Mouse (Mus musculus) intestine, embryonic 15.5 days (tissue): ENCODE measurements around the gene Klhl36. TPM values are rescaled to one million over a fixed set of nuclear protein-coding genes. Genes with fewer than 3 reads are reported as not detected.
A peak's percentile ranks its signal among the peaks of the same experiment; 100 is the strongest.
"Not testable (repeated sequence)": the region's sequence is repeated elsewhere in the genome, so short reads cannot be mapped to it uniquely, and the experiment has no call there.

Experiments used
- ATAC-seq: fragments of 200-750 bp; cut with Nextera tagmentation; 2 replicates; pipeline ENCODE4 v1.8.0; 2017; ENCODE audit warnings: moderate TSS enrichment, moderate library complexity
- H3K27ac ChIP-seq: fragments of 300-500 bp; sonication (generic); 2 replicates; pipeline ENCODE4 v1.5.1; 2015; ENCODE audit warnings: mild to moderate bottlenecking, inconsistent platforms
- H3K27me3 ChIP-seq: fragments of 300-500 bp; sonication (generic); replicated peaks from 2 replicates; pipeline ENCODE4 v1.6.1; 2015; ENCODE audit warnings: inconsistent platforms
- H3K36me3 ChIP-seq: fragments of 300-500 bp; sonication (generic); 2 replicates; pipeline ENCODE4 v1.6.1; 2015; ENCODE audit warnings: inconsistent platforms
- H3K4me1 ChIP-seq: fragments of 300-500 bp; sonication (generic); replicated peaks from 2 replicates; pipeline ENCODE4 v1.6.1; 2015; ENCODE audit warnings: inconsistent platforms
- H3K4me2 ChIP-seq: fragments of 300-500 bp; sonication (generic); replicated peaks from 2 replicates; pipeline ENCODE4 v1.6.1; 2015; ENCODE audit warnings: mild to moderate bottlenecking, inconsistent platforms
- H3K4me3 ChIP-seq: fragments of 300-500 bp; sonication (generic); replicated peaks from 2 replicates; pipeline ENCODE4 v1.5.1; 2015; ENCODE audit warnings: inconsistent platforms
- H3K9ac ChIP-seq: fragments of 300-500 bp; sonication (generic); 2 replicates; pipeline ENCODE4 v1.6.1; 2015; ENCODE audit warnings: inconsistent platforms
- H3K9me3 ChIP-seq: fragments of 300-500 bp; sonication (generic); 2 replicates; pipeline ENCODE4 v1.6.1; 2016; ENCODE audit warnings: inconsistent platforms
- WGBS: fragments of 180-500 bp; shearing (Covaris S2); methylation state at CpG from one replicate; pipeline ENCODE4 v1.1.7; 2015; 5-methylcytosine and 5-hydroxymethylcytosine counted together
- polyA plus RNA-seq: library from polyadenylated mRNA; unstranded; fragments of >200 nt; fragmentation: Nextera tagmentation; extraction: Ambion mirVana; gene quantifications from 2 replicates; pipeline ENCODE4 v1.2.1, GENCODE M21; 2015

The Klhl36 gene
- polyA plus RNA-seq, 1 experiment from 2014 or later = 12.4 TPM

DNA sequence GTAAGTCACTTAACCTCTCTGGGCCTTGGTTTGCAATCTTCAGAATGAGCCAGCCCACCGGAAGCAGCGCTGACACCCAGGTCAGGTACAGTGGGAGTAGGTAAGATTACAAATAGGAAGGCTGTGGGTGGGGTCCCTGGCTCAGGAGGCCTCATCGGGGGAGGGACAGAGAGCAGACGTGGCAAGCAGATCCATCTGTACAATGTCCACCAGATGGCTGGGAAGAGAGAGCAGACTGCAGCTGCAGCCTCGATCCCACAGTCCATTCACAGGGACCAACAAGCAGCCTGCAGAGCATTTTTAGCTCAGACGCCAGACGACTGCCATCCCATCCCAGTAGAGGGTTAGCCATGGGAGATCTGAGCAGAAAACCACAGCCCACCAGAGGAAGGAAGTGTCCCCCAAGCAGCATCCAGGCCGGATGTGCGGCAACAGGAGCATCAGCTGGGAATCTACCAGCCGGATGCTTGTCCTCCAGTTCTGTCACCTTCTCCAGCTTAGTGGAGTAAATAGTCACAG, 24.5 kb upstream of the Klhl36 start:
- Histone ChIP-seq H3K4me3 (peak overlapping the region; percentile 82), H3K9me3 (no peaks in the 10 kb centered on the region), H3K36me3 (no peaks in the 10 kb centered on the region), H3K4me2 (peak overlapping the region; percentile 81), H3K27ac (peak overlapping the region; percentile 64), H3K27me3 (no peaks in the 10 kb centered on the region), H3K9ac (peak overlapping the region; percentile 29), H3K4me1 (peaks cover 50% of the 10 kb centered on the region)
- no peak for ATAC-seq
- WGBS = 24% methylated on average over 10 of the region's 10 CpGs

DNA sequence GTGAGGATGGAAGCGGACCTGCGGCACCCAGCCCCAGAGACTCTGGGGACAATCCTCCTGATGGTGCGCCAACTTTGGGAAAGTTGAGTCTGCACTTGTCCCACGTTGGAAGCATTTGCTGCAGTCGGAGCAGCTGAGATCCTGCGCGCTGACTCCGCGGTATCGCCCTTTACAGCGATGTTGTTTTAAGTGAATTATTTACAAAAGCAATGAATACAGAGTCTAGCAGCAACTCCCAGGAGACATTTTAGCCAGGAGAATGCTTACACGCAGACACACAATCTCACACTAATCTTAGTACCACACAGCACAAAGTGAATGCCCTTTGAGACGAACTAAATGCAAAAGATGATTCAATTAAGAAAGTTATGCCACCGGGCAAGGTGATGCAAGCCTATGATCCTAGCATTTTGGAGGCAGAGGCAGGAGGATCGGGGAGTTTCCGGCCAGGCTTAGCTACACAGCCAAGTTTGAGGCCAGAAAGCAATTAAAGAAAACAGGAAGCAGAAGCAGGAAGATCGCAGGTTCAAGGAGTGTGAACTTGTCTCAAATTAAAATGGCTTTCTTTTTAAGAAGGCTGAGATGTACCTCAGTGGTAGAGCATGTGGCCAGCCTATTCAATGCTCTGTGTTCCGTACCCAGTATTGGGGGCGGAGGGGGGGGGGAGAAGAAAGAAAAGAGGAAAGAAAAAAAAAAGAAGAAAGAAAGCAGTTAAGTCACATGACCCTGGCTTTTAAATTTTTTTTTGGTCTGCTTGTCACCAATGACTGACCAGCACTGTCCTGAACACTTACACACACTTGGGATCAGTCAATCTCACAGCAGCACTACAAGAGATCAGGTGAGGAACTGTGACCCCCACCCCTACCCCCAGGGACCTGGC, 23.7 kb upstream of the Klhl36 start:
- WGBS = 45% methylated on average over 19 of the region's 19 CpGs
- peak overlapping the region; percentile 81 for H3K4me2 ChIP-seq
- peak overlapping the region; percentile 82 for H3K4me3 ChIP-seq
- no peaks in the 10 kb centered on the region for H3K36me3 ChIP-seq
- H3K27me3 ChIP-seq = no peaks in the 10 kb centered on the region
- no peak for ATAC-seq
- no peaks in the 10 kb centered on the region for H3K9me3 ChIP-seq
- peak overlapping the region; percentile 90 for H3K9ac ChIP-seq
- peaks cover 43% of the 10 kb centered on the region for H3K4me1 ChIP-seq
- peak overlapping the region; percentile 83 for H3K27ac ChIP-seq

DNA sequence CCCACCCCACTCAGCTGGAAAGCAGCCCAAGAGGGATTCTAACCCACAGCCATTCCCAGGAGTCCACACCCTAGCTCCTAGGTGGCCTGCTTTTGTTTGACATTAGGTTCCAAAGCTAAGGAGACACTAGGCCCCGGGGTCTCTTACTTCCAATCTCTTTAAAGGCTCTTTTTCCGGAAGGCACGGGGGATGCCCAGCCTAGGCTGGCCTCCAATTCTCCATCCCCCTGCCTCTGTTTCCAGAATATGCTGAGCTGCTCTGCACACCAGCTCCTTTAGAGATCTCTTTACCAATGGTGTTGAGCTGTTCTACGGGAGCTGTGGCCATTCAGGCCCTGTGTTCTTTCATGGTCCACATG, 23.1 kb upstream of the Klhl36 start:
- 56% methylated on average over 4 of the region's 4 CpGs for WGBS
- no peaks in the 10 kb centered on the region for H3K27me3 ChIP-seq
- peak overlapping the region; percentile 83 for H3K27ac ChIP-seq
- ATAC-seq = no peak
- no peaks in the 10 kb centered on the region for H3K36me3 ChIP-seq
- H3K4me1 ChIP-seq = peaks cover 40% of the 10 kb centered on the region
- H3K4me3 ChIP-seq = peak overlapping the region; percentile 82
- H3K9ac ChIP-seq = peak overlapping the region; percentile 90
- no peaks in the 10 kb centered on the region for H3K9me3 ChIP-seq
- peak overlapping the region; percentile 81 for H3K4me2 ChIP-seq

DNA sequence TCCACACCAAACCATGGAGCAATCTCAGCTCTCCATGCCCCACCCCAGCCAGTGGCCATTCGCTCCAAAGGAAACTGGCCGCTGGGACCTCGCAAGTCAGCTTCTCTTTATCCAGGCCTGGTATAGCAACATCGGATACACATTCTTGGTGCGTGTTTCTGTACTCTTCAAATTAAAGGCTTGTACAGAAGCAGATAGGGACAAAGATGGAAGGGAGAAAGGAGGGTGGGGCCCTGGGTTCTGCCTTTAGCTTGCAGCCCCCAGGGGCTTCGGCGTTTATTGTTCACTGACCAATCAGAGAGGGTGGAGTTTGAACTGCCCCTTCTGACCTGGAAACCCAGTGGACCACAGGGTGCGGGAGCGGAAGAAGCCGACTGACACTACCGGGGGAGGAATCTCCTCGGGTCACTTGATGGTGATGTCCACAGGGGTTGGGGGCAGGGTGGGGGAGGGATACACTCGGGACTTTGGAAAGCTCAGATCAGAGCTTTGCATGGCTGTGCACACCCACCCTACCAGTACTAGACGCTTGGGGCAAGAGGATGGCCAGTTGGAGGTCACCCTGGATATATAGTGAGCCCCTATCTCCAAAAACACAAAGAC, 22.5 kb upstream of the Klhl36 start:
- Histone ChIP-seq H3K9ac (peak overlapping the region; percentile 90), H3K27me3 (no peaks in the 10 kb centered on the region), H3K9me3 (no peaks in the 10 kb centered on the region), H3K4me2 (peak overlapping the region; percentile 81), H3K4me1 (peaks cover 40% of the 10 kb centered on the region), H3K27ac (peak overlapping the region; percentile 83), H3K4me3 (peak overlapping the region; percentile 82), H3K36me3 (no peaks in the 10 kb centered on the region)
- ATAC-seq = no peak
- 9% methylated on average over 14 of the region's 14 CpGs for WGBS

DNA sequence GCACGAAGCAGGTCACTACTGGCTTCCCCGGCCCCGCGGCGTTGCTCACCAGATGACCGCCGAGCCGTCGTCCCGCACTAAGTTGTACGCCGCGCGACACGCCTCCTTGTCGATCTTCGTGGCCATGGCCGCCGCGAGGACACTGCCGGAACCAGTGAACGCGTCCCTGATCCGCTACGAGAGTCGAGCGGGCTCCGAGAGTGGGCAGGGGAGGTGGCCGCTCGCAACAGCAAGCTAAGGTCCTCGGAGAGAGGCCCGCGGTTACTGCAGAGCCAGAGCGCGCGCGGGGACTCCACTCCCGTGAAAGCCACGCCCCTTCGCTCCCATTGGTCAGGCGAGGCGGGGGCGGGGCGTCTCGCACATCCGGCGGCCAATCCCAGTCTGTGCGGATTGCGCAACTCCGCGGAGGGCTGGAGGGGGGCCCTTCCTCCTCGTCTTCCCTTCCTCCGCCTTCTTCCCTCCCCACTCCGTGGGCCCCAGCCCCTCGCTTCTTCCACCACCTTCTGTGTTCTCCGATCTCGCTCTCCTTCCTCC, 21.7 kb upstream of the Klhl36 start, which contains the start of gene Cotl1:
Gene Cotl1 (minus strand): TSS at position 270 of the 534 bp plus-strand sequence.
- H3K9me3 ChIP-seq = no peaks in the 10 kb centered on the region
- H3K4me2 ChIP-seq = peak within 1 kb of the TSS; percentile 81
- no peaks in the 10 kb centered on the region for H3K36me3 ChIP-seq
- peak within 1 kb of the TSS; percentile 90 for H3K9ac ChIP-seq
- H3K27me3 ChIP-seq = no peaks in the 10 kb centered on the region
- under 1% methylated on average over 57 of the region's 57 CpGs for WGBS
- peak; percentile 91 for ATAC-seq
- H3K4me1 ChIP-seq = peaks cover 34% of the 10 kb centered on the region
- H3K27ac ChIP-seq = peak within 1 kb of the TSS; percentile 87
- peak within 1 kb of the TSS; percentile 82 for H3K4me3 ChIP-seq

DNA sequence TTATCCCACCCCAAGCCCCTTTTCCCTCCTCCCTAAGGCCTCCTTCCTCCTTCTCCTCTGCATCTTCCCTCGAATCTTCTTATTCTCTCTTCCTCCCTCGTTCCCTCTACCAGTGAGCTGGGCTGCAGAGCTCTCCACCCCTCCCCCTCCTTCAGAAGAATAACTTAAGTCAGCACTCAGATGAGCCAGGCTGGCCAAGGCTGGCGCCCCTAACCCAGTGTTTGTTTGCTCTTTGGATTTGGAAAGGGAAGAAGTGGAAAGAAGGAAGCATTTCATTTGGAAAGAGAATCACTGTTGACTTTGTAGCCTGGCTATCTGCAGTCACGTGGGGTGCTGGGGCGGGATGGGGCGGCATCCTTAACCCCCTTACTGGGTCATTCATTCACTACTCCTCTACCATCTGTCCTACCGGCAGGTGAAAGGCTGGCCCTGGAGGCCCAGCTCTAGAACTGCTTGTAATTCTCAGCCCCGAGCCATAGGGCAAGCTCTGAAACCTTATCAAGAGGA, 21.1 kb upstream of the Klhl36 start:
- Histone ChIP-seq H3K9ac (peak overlapping the region; percentile 52), H3K4me2 (peak overlapping the region; percentile 81), H3K9me3 (no peaks in the 10 kb centered on the region), H3K36me3 (no peaks in the 10 kb centered on the region), H3K27ac (peak overlapping the region; percentile 87), H3K4me1 (peaks cover 33% of the 10 kb centered on the region), H3K4me3 (peak overlapping the region; percentile 82), H3K27me3 (no peaks in the 10 kb centered on the region)
- peak; percentile 75 for ATAC-seq
- 6% methylated on average over 8 of the region's 8 CpGs for WGBS

DNA sequence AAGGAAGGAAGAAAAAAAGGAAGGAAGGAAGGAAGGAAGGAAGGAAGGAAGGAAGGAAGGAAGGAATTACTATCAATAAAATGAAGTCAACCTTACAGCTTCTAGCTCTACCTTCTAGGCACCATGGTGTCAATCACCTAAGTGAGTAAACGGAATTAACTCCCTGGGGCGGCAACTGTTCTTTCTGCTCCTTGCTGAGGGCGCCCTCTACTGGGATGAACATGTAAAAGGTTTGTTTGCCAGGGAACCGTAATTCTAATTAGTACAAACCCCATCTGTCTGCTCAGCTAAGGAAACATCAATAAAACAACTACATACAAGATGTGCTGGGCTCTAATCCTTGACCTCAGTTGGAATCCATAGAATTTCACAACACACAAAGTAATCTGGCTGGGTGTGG, 18.6 kb upstream of the Klhl36 start:
- Histone ChIP-seq H3K9ac (no peak overlapping the region), H3K4me1 (peaks cover 12% of the 10 kb centered on the region), H3K36me3 (no peaks in the 10 kb centered on the region), H3K4me2 (no peak overlapping the region), H3K4me3 (no peak overlapping the region), H3K27me3 (no peaks in the 10 kb centered on the region), H3K27ac (no peak overlapping the region), H3K9me3 (no peaks in the 10 kb centered on the region)
- 4% methylated on average over 4 of the region's 4 CpGs for WGBS
- ATAC-seq = no peak

DNA sequence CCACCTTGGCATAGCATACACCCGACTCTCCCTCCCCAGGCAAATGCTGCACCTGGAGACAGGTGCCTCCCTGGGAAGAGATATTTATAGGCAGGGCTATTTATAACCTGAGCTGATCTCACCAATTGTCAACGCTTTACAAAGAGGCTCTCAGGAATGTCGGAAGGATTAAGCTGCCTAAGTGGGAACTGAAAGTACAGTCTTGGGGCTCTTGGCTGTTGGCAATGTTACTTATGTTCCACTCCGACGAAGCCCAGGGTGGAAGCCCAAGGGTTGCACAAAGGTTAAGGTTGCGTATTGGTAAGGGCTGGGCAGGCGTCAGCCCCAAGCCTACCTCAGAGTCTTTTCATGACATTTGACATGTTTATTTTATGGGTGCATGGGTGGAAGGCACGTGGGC, 17.5 kb upstream of the Klhl36 start:
- 0 out of 2 replicates have a peak, but pooled peaks cover 3% of the 10 kb centered on the region for H3K9me3 ChIP-seq
- no peaks in the 10 kb centered on the region for H3K27me3 ChIP-seq
- H3K9ac ChIP-seq = no peak overlapping the region
- WGBS = 23% methylated on average over 8 of the region's 8 CpGs
- H3K36me3 ChIP-seq = no peaks in the 10 kb centered on the region
- H3K4me2 ChIP-seq = peak overlapping the region; percentile 27; the same call in 1 of the 2 replicates
- 0 out of 2 replicates have a peak overlapping the region, but pooled peaks have one; percentile 7 for H3K27ac ChIP-seq
- H3K4me3 ChIP-seq = no peak overlapping the region
- H3K4me1 ChIP-seq = peaks cover 8% of the 10 kb centered on the region
- ATAC-seq = no peak

DNA sequence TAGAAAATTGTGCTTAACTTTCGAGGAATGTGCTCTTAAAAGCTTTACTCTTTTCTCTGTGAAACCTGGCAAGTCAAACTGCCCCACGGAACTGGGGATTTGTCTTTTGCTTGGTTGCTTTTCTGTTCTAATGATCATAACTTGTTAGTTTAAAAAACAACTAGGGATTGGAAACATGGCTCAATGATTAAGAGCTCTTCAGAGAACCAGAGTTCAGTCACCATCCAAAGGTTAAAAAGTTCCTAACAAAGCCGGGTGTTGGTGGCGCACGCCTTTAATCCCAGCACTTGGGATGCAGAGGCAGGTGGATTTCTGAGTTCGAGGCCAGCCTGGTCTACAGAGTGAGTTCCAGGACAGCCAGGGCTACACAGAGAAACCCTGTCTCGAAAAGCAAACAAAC, 16.3 kb upstream of the Klhl36 start:
- not testable (repeated sequence) for H3K9ac ChIP-seq, H3K27ac ChIP-seq, H3K4me1 ChIP-seq, ATAC-seq, H3K4me3 ChIP-seq, H3K4me2 ChIP-seq, H3K9me3 ChIP-seq, H3K36me3 ChIP-seq, H3K27me3 ChIP-seq
- WGBS = 88% methylated on average over 7 of the region's 7 CpGs

DNA sequence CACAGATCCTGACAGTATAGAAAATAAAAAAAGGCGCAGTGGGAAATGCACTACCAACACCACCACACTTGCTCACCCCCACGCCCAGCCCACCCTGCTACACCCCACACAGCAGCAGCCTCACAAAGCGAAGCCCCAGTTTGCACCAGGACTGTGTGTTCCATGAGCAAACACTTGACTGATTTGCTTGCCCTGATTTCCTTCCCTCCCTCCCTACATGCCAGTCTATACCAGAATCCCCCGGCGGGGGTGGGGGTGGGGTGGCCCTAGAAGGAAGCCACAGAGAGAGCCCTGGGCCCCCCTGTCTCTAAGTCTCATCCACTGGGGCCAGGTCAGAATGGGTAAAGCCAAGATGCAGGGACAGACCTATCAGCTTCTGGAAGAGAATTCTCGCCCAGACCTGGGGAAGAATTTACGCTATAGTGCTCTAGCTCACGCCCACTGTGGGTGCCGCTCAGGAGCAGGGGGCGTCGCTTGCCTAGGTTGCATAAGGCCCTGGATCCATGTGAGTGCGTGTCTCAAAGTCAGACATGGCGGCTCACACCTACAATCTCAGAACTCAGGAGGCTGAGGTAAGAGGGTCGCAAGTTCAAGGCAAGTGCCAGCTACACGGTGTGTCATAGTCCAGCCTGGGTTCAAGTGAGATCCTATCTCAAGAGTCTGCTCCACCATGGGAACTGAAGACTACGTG, 14.7 kb upstream of the Klhl36 start:
- no peak overlapping the region for H3K9ac ChIP-seq
- H3K4me3 ChIP-seq = no peak overlapping the region
- no peaks in the 10 kb centered on the region for H3K4me1 ChIP-seq
- WGBS = 82% methylated on average over 16 of the region's 16 CpGs
- no peak overlapping the region for H3K27ac ChIP-seq
- no peaks in the 10 kb centered on the region for H3K36me3 ChIP-seq
- no peak for ATAC-seq
- no peak overlapping the region for H3K4me2 ChIP-seq
- no peaks in the 10 kb centered on the region for H3K27me3 ChIP-seq
- H3K9me3 ChIP-seq = 0 out of 2 replicates have a peak, but pooled peaks cover 3% of the 10 kb centered on the region

DNA sequence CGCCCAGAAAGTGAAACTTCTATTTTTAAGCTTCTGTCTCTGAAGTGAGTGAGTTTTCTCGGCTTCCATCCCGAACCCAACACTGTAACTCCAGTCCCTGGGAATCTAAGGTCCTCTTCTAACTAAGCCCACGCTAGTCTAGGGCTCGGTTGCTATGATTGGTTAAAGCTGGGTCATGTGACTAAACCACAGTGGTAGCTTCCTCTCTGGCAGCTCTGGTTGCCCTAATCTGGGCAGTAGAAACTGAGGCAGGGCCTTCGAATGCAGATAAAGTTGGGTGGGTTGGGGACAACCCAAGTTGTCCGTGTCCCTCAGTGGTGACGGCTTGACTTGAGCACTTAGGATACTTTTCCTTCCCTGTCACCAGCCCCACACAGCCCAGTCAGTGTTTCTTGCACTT, 8.5 kb upstream of the Klhl36 start:
- Histone ChIP-seq H3K4me3 (no peak overlapping the region), H3K9me3 (0 out of 2 replicates have a peak, but pooled peaks cover 3% of the 10 kb centered on the region), H3K9ac (no peak overlapping the region), H3K4me2 (no peak overlapping the region), H3K27me3 (no peaks in the 10 kb centered on the region), H3K27ac (no peak overlapping the region), H3K36me3 (no peaks in the 10 kb centered on the region), H3K4me1 (no peaks in the 10 kb centered on the region)
- ATAC-seq = no peak
- 72% methylated on average over 8 of the region's 8 CpGs for WGBS
